In the genomic region with DNA sequence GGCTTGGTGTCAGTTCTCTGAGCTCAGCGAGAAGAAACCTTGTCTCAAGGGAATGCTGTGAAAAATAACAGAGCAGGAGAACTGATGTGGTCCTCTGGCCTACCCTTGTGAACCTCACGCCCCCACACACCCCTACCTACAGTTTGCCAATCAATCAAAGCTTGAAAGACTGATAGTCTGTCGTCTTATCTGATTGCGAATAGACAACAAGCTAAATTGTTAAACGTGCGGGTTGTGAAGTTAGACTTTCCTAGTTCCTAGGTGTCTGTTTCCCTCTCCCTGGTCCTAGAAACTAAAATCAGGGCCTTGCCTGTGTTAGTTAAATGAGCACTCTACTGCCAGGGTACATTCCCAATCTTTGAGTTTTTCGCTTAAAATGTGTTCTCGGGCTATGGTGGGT, we compare ENCODE assay signal across 8 mouse cellular contexts. TPM values are rescaled to one million over a fixed set of nuclear protein-coding genes. Genes with fewer than 3 reads are reported as not detected.
DNase-seq lines count a peak whose midpoint lies in the region; ATAC-seq lines count a peak whose summit lies in the region.

No protein-coding gene starts in this region.

- ATAC-seq in megakaryocyte, adult 5-6 weeks (ENCODE audit: poor library complexity, severe bottlenecking): no peak
- ATAC-seq in forebrain, embryonic 11.5 days (replicated peaks; ENCODE audit: low FRiP score): no peak
- no peak for ATAC-seq in limb, embryonic 13.5 days (ENCODE audit: low FRiP score, low read depth)
- ATAC-seq in stomach, embryonic 14.5 days (ENCODE audit: insufficient number of reproducible peaks, insufficient read depth, low FRiP score, low read depth): no peak

- 85% methylated on average over 8 of the region's 8 CpGs for WGBS in forebrain, embryonic 11.5 days
- WGBS in limb, embryonic 13.5 days: 67% methylated on average over 8 of the region's 8 CpGs
- 32% methylated on average over 8 of the region's 8 CpGs for WGBS in stomach, embryonic 14.5 days

- no peak overlapping the region for H3K27ac ChIP-seq in forebrain, embryonic 11.5 days (ENCODE audit: low read depth, low read length)
- H3K27ac ChIP-seq in limb, embryonic 13.5 days: peak overlapping the region; percentile 61; the same call in 1 of the 2 replicates
- H3K27ac ChIP-seq in stomach, embryonic 14.5 days (ENCODE audit: low read length): peak overlapping the region; percentile 82; the same call in 1 of the 2 replicates

- H3K4me1 ChIP-seq in megakaryocyte, embryonic 14.5 days: peaks cover 36% of the 10 kb centered on the region
- no peaks in the 10 kb centered on the region; the same call in 1 of the 2 replicates for H3K4me1 ChIP-seq in forebrain, embryonic 11.5 days (replicated peaks; ENCODE audit: control insufficient read depth, insufficient read depth, low read length)
- H3K4me1 ChIP-seq in limb, embryonic 13.5 days: peaks cover 14% of the 10 kb centered on the region
- H3K4me1 ChIP-seq in stomach, embryonic 14.5 days (ENCODE audit: control insufficient read depth, insufficient read depth, low read length): peaks cover 4% of the 10 kb centered on the region; the same call in 1 of the 2 replicates

- no peaks in the 10 kb centered on the region for H3K9me3 ChIP-seq in megakaryocyte, embryonic 14.5 days
- no peaks in the 10 kb centered on the region for H3K9me3 ChIP-seq in forebrain, embryonic 11.5 days (ENCODE audit: control insufficient read depth, low read length)
- no peaks in the 10 kb centered on the region for H3K9me3 ChIP-seq in limb, embryonic 13.5 days
- no peaks in the 10 kb centered on the region for H3K9me3 ChIP-seq in stomach, embryonic 14.5 days (ENCODE audit: control insufficient read depth, low read depth, low read length)

- H3K9ac ChIP-seq in forebrain, embryonic 11.5 days (ENCODE audit: low read length): peak overlapping the region; percentile 87
- peak overlapping the region; percentile 93 for H3K9ac ChIP-seq in limb, embryonic 13.5 days
- peak overlapping the region; percentile 80 for H3K9ac ChIP-seq in stomach, embryonic 14.5 days (replicated peaks; ENCODE audit: low read depth, low read length)

- H3K36me3 ChIP-seq in megakaryocyte, embryonic 14.5 days (replicated peaks; ENCODE audit: low read length): peaks cover 20% of the 10 kb centered on the region
- no peaks in the 10 kb centered on the region; the same call in 1 of the 2 replicates for H3K36me3 ChIP-seq in forebrain, embryonic 11.5 days (ENCODE audit: control insufficient read depth, insufficient read depth, low read length)
- H3K36me3 ChIP-seq in limb, embryonic 13.5 days: peaks cover 12% of the 10 kb centered on the region
- H3K36me3 ChIP-seq in stomach, embryonic 14.5 days (ENCODE audit: control insufficient read depth, insufficient read depth, low read length): no peaks in the 10 kb centered on the region

- H3K27me3 ChIP-seq in megakaryocyte, embryonic 14.5 days (replicated peaks): no peaks in the 10 kb centered on the region
- H3K27me3 ChIP-seq in forebrain, embryonic 11.5 days (ENCODE audit: control insufficient read depth, insufficient read depth, low read length): no peaks in the 10 kb centered on the region
- no peaks in the 10 kb centered on the region for H3K27me3 ChIP-seq in limb, embryonic 13.5 days
- no peaks in the 10 kb centered on the region for H3K27me3 ChIP-seq in stomach, embryonic 14.5 days (ENCODE audit: control insufficient read depth, insufficient read depth, low read length)

- DNase-seq in forebrain, embryonic 11.5 days (ENCODE audit: low spot score): no peak
- DNase-seq in cerebellum, adult 11-12 months: no peak
- DNase-seq in frontal cortex, adult 2 months (ENCODE audit: extremely low spot score in 1 of 2, low spot score in 1 of 2): no peak
- no peak for DNase-seq in embryo, embryonic 10.5 days (ENCODE audit: low spot score)

- H3K4me2 ChIP-seq in forebrain, embryonic 11.5 days (ENCODE audit: low read depth, low read length, severe bottlenecking): peak overlapping the region; percentile 55
- peak overlapping the region; percentile 76 for H3K4me2 ChIP-seq in limb, embryonic 13.5 days (replicated peaks)
- peak overlapping the region; percentile 64 for H3K4me2 ChIP-seq in stomach, embryonic 14.5 days (replicated peaks; ENCODE audit: low read depth, low read length)

- peak overlapping the region; percentile 100 for H3K4me3 ChIP-seq in megakaryocyte, embryonic 14.5 days (replicated peaks)
- H3K4me3 ChIP-seq in forebrain, embryonic 11.5 days (ENCODE audit: low read depth, low read length): peak overlapping the region; percentile 78
- H3K4me3 ChIP-seq in limb, embryonic 13.5 days: peak overlapping the region; percentile 88
- peak overlapping the region; percentile 87 for H3K4me3 ChIP-seq in stomach, embryonic 14.5 days (ENCODE audit: low read depth, low read length)

RNA-seq across cellular contexts. Expression of gene Cdc37l1, which starts 0.6 kb away (rescaled TPM):
- 2.2 and 2.4 TPM in 2 replicates for polyA plus RNA-seq in megakaryocyte, embryonic 14.5 days (2012; ENCODE audit: insufficient read depth, low replicate concordance)
- total RNA-seq in megakaryocyte, adult 5-6 weeks (2015): 25.6 and 33.3 TPM in 2 replicates
- total RNA-seq in megakaryocyte, adult 5-6 weeks (2017): 28.3 and 39.9 TPM in 2 replicates
- 52.0 and 55.7 TPM in 2 replicates for polyA plus RNA-seq in forebrain, embryonic 11.5 days (2014; fragmentation: Nextera tagmentation; extraction: Ambion mirVana)
- 45.0 and 45.2 TPM in 2 replicates for polyA plus RNA-seq in limb, embryonic 13.5 days (2015; fragmentation: Nextera tagmentation; extraction: Ambion mirVana)
- 51.2 and 51.6 TPM in 2 replicates for polyA plus RNA-seq in stomach, embryonic 14.5 days (2014; fragmentation: Nextera tagmentation; extraction: Ambion mirVana)
- 62.3 and 65.0 TPM in 2 replicates for polyA plus RNA-seq in frontal cortex, adult 2 months (2012; rRNA removed)

RNA-seq across cellular contexts. Expression of gene 4430402I18Rik, which starts 21.9 kb away (rescaled TPM):
- not detected in 2 replicates for polyA plus RNA-seq in megakaryocyte, embryonic 14.5 days (2012; ENCODE audit: insufficient read depth, low replicate concordance)
- total RNA-seq in megakaryocyte, adult 5-6 weeks (2015): 0.11 TPM in 1 of 2 replicates, not detected in the other
- 0.11 TPM in 1 of 2 replicates, not detected in the other for total RNA-seq in megakaryocyte, adult 5-6 weeks (2017)
- polyA plus RNA-seq in forebrain, embryonic 11.5 days (2014; fragmentation: Nextera tagmentation; extraction: Ambion mirVana): 0.19 and 1.2 TPM in 2 replicates
- 0.43 and 0.89 TPM in 2 replicates for polyA plus RNA-seq in limb, embryonic 13.5 days (2015; fragmentation: Nextera tagmentation; extraction: Ambion mirVana)
- polyA plus RNA-seq in stomach, embryonic 14.5 days (2014; fragmentation: Nextera tagmentation; extraction: Ambion mirVana): 0.27 and 0.90 TPM in 2 replicates
- 7.1 and 9.3 TPM in 2 replicates for polyA plus RNA-seq in frontal cortex, adult 2 months (2012; rRNA removed)

RNA-seq across cellular contexts. Expression of gene Plpp6, which starts 25.8 kb away (rescaled TPM):
- polyA plus RNA-seq in megakaryocyte, embryonic 14.5 days (2012; ENCODE audit: insufficient read depth, low replicate concordance): 5.6 and 7.0 TPM in 2 replicates
- 15.6 and 16.1 TPM in 2 replicates for total RNA-seq in megakaryocyte, adult 5-6 weeks (2015)
- total RNA-seq in megakaryocyte, adult 5-6 weeks (2017): 6.7 and 7.2 TPM in 2 replicates
- polyA plus RNA-seq in forebrain, embryonic 11.5 days (2014; fragmentation: Nextera tagmentation; extraction: Ambion mirVana): 6.1 and 6.4 TPM in 2 replicates
- polyA plus RNA-seq in limb, embryonic 13.5 days (2015; fragmentation: Nextera tagmentation; extraction: Ambion mirVana): 4.9 and 5.8 TPM in 2 replicates
- 10.3 and 14.1 TPM in 2 replicates for polyA plus RNA-seq in stomach, embryonic 14.5 days (2014; fragmentation: Nextera tagmentation; extraction: Ambion mirVana)
- polyA plus RNA-seq in frontal cortex, adult 2 months (2012; rRNA removed): 25.7 and 26.6 TPM in 2 replicates

RNA-seq across cellular contexts. Expression of gene Ak3, which starts 58.2 kb away (rescaled TPM):
- polyA plus RNA-seq in megakaryocyte, embryonic 14.5 days (2012; ENCODE audit: insufficient read depth, low replicate concordance): 5.4 and 8.1 TPM in 2 replicates
- 27.2 and 30.7 TPM in 2 replicates for total RNA-seq in megakaryocyte, adult 5-6 weeks (2015)
- total RNA-seq in megakaryocyte, adult 5-6 weeks (2017): 18.2 and 19.5 TPM in 2 replicates
- polyA plus RNA-seq in forebrain, embryonic 11.5 days (2014; fragmentation: Nextera tagmentation; extraction: Ambion mirVana): 83.8 and 88.7 TPM in 2 replicates
- polyA plus RNA-seq in limb, embryonic 13.5 days (2015; fragmentation: Nextera tagmentation; extraction: Ambion mirVana): 69.9 and 75.0 TPM in 2 replicates
- polyA plus RNA-seq in stomach, embryonic 14.5 days (2014; fragmentation: Nextera tagmentation; extraction: Ambion mirVana): 85.1 and 97.2 TPM in 2 replicates
- polyA plus RNA-seq in frontal cortex, adult 2 months (2012; rRNA removed): 61.8 and 66.5 TPM in 2 replicates

Comparison
In these comparisons a context has a peak if more than half of its experiments do, and no peak if none do; other contexts are left out.
1. RNA of gene Cdc37l1, which starts 0.6 kb away (polyA plus RNA-seq): 62.3 to 65.0 TPM in frontal cortex, adult 2 months, 52.0 to 55.7 TPM in forebrain, embryonic 11.5 days, 51.2 to 51.6 TPM in stomach, embryonic 14.5 days and 45.0 to 45.2 TPM in limb, embryonic 13.5 days; 2.2 to 2.4 TPM in megakaryocyte, embryonic 14.5 days; every median in the first group is over 10 times any median in the second.
2. Peak in every context shown above with its lines, with median percentiles within 50 percentile points of each other: H3K4me3 ChIP-seq, H3K4me2 ChIP-seq and H3K9ac ChIP-seq.